In genomic region chr19:55342423-55342822, GRCm38 (mm10) we compare ENCODE assay signal across 25 mouse cellular contexts. TPM values are rescaled to one million over a fixed set of nuclear protein-coding genes. Genes with fewer than 3 reads are reported as not detected.
DNase-seq lines count a peak whose midpoint lies in the region; ATAC-seq and TF ChIP-seq lines count a peak whose summit lies in the region.
"Had no signal": no experiment of that assay in that cellular context is flagged by ENCODE, and none has a peak within 500 bp of the region (broad histone marks: within the 10 kb centered on the region; RNA-seq: fewer than 3 reads in every experiment).

No protein-coding gene starts in this region.

- H3K27ac ChIP-seq in kidney, adult 2 months (ENCODE audit: insufficient read depth, low read depth, low read length) = no peak overlapping the region; the same call in 1 of the 2 replicates
- peak overlapping the region; percentile 55 for H3K27ac ChIP-seq in liver, postnatal 0 days (ENCODE audit: low read depth)
- H3K27ac ChIP-seq in liver, embryonic 11.5 days (ENCODE audit: low read depth, low read length) = no peak overlapping the region
- peak overlapping the region; percentile 19; the same call in 1 of the 2 replicates for H3K27ac ChIP-seq in small intestine, adult 2 months (ENCODE audit: insufficient read depth, low read depth, low read length)
- H3K27ac ChIP-seq: forebrain, embryonic 10.5 days; forebrain, embryonic 13.5 days; heart, adult 2 months; heart, embryonic 10.5 days; heart, embryonic 13.5 days; hindbrain, embryonic 12.5 days; hindbrain, embryonic 15.5 days had no signal

- 0 out of 2 replicates have a peak overlapping the region, but pooled peaks have one; percentile 4 for H3K4me2 ChIP-seq in liver, postnatal 0 days (ENCODE audit: low read depth, low read length)
- no peak overlapping the region for H3K4me2 ChIP-seq in liver, embryonic 11.5 days
- H3K4me2 ChIP-seq: forebrain, embryonic 13.5 days; heart, embryonic 13.5 days; hindbrain, embryonic 12.5 days; hindbrain, embryonic 15.5 days had no signal

- TF ChIP-seq CTCF in kidney, adult 2 months (conservative IDR thresholded peaks at IDR 0.05; ENCODE audit: insufficient read depth, insufficient read length, low read depth, low read length) = no peak
- no peak for TF ChIP-seq CTCF in liver, postnatal 0 days (IDR thresholded peaks at IDR 0.05; ENCODE audit: low read depth)
- TF ChIP-seq CTCF in small intestine, adult 2 months (IDR thresholded peaks at IDR 0.05; ENCODE audit: extremely low read depth, insufficient read length, insufficient replicate concordance, low read depth, low read length) = no peak

- peak; percentile 18 for DNase-seq in kidney, adult 2 months
- no peak for DNase-seq in kidney, postnatal 36 days
- DNase-seq in liver, postnatal 0 days = peak; percentile 22
- DNase-seq in liver, embryonic 11.5 days (ENCODE audit: low spot score) = no peak
- DNase-seq: adrenal gland, postnatal 10 days; adrenal gland, postnatal 36 days; B cell, adult 2 months; cerebellum, adult 18-20 months; cerebellum, adult 9-10 months; cerebellum, postnatal 14 days; gastrocnemius, postnatal 10 days; gastrocnemius, postnatal 36 days; heart, adult 2 months had no signal

- no peak for TF ChIP-seq POLR2A in kidney, adult 2 months (IDR thresholded peaks at IDR 0.05; ENCODE audit: low read depth, low read length)
- no peak for TF ChIP-seq POLR2A in small intestine, adult 2 months (IDR thresholded peaks at IDR 0.05; ENCODE audit: low read depth, low read length)

- WGBS in kidney, adult 2 months = 76% methylated on average over 7 of the region's 7 CpGs
- WGBS in liver, postnatal 0 days (ENCODE audit: insufficient replicate concordance) = 71% methylated on average over 7 of the region's 7 CpGs
- 93% methylated on average over 7 of the region's 7 CpGs for WGBS in liver, embryonic 11.5 days
- 24% methylated on average over 7 of the region's 7 CpGs for WGBS in small intestine, adult 2 months

- H3K4me3 ChIP-seq in kidney, adult 2 months (ENCODE audit: insufficient read depth, low read depth, low read length) = no peak overlapping the region
- H3K4me3 ChIP-seq in liver, postnatal 0 days (ENCODE audit: low read depth, low read length) = no peak overlapping the region
- H3K4me3 ChIP-seq in liver, embryonic 11.5 days (ENCODE audit: low read depth, low read length) = no peak overlapping the region
- no peak overlapping the region for H3K4me3 ChIP-seq in small intestine, adult 2 months (ENCODE audit: low read depth, low read length)
- H3K4me3 ChIP-seq: forebrain, embryonic 10.5 days; forebrain, embryonic 13.5 days; heart, adult 2 months; heart, embryonic 10.5 days; heart, embryonic 13.5 days; hindbrain, embryonic 12.5 days; hindbrain, embryonic 15.5 days had no signal

- peak overlapping the region; percentile 11; the same call in 1 of the 2 replicates for H3K9ac ChIP-seq in liver, postnatal 0 days (replicated peaks)
- no peak overlapping the region for H3K9ac ChIP-seq in liver, embryonic 11.5 days (ENCODE audit: low read depth, low read length)
- H3K9ac ChIP-seq: forebrain, embryonic 13.5 days; heart, embryonic 13.5 days; hindbrain, embryonic 12.5 days; hindbrain, embryonic 15.5 days had no signal

- TF ChIP-seq EP300 in liver, postnatal 0 days (IDR thresholded peaks at IDR 0.05; ENCODE audit: low read depth) = no peak

- no peaks in the 10 kb centered on the region for H3K9me3 ChIP-seq in liver, postnatal 0 days (ENCODE audit: low read length)
- H3K9me3 ChIP-seq in liver, embryonic 11.5 days (ENCODE audit: control insufficient read depth, low read length) = no peaks in the 10 kb centered on the region
- H3K9me3 ChIP-seq: forebrain, embryonic 10.5 days; forebrain, embryonic 13.5 days; G1E; heart, embryonic 10.5 days; heart, embryonic 13.5 days; hindbrain, embryonic 12.5 days; hindbrain, embryonic 15.5 days had no signal

- no peaks in the 10 kb centered on the region for H3K27me3 ChIP-seq in kidney, adult 2 months (replicated peaks; ENCODE audit: control insufficient read depth, insufficient read depth, low read length)
- H3K27me3 ChIP-seq in liver, postnatal 0 days (ENCODE audit: insufficient read depth, low read length) = no peaks in the 10 kb centered on the region
- H3K27me3 ChIP-seq in liver, embryonic 11.5 days (replicated peaks; ENCODE audit: control insufficient read depth, insufficient read depth, low read length) = no peaks in the 10 kb centered on the region
- no peaks in the 10 kb centered on the region for H3K27me3 ChIP-seq in small intestine, adult 2 months (ENCODE audit: control insufficient read depth, insufficient read depth, low read length)
- H3K27me3 ChIP-seq: CH12.LX; forebrain, embryonic 13.5 days; heart, embryonic 13.5 days; hindbrain, embryonic 12.5 days; hindbrain, embryonic 15.5 days; Patski had no signal

- ATAC-seq in liver, postnatal 0 days = peak; percentile 76
- ATAC-seq in liver, embryonic 11.5 days (replicated peaks; ENCODE audit: low FRiP score) = no peak
- no peak for ATAC-seq in megakaryocyte-erythroid progenitor cell, adult 5-6 weeks (replicated peaks; ENCODE audit: low FRiP score, low TSS enrichment, poor library complexity, severe bottlenecking)
- ATAC-seq: forebrain, embryonic 13.5 days; forebrain, embryonic 16.5 days; Patski had no signal

- H3K36me3 ChIP-seq in kidney, adult 2 months (ENCODE audit: control insufficient read depth, insufficient read depth, low read length) = no peaks in the 10 kb centered on the region
- no peaks in the 10 kb centered on the region for H3K36me3 ChIP-seq in liver, postnatal 0 days (replicated peaks; ENCODE audit: insufficient read depth, low read length)
- H3K36me3 ChIP-seq in liver, embryonic 11.5 days (ENCODE audit: control insufficient read depth, insufficient read depth, low read length) = peaks cover 5% of the 10 kb centered on the region; the same call in 1 of the 2 replicates
- peaks cover 4% of the 10 kb centered on the region; the same call in 1 of the 2 replicates for H3K36me3 ChIP-seq in small intestine, adult 2 months (ENCODE audit: control insufficient read depth, insufficient read depth, low read length)
- H3K36me3 ChIP-seq: heart, embryonic 10.5 days; hindbrain, embryonic 12.5 days; hindbrain, embryonic 15.5 days had no signal

- peaks cover 5% of the 10 kb centered on the region; the same call in 1 of the 2 replicates for H3K4me1 ChIP-seq in kidney, adult 2 months (ENCODE audit: control insufficient read depth, insufficient read depth, low read length)
- H3K4me1 ChIP-seq in liver, postnatal 0 days (ENCODE audit: insufficient read depth) = peaks cover 4% of the 10 kb centered on the region; the same call in 1 of the 2 replicates
- H3K4me1 ChIP-seq in liver, embryonic 11.5 days (replicated peaks; ENCODE audit: control insufficient read depth, insufficient read depth, low read length) = peaks cover 6% of the 10 kb centered on the region; the same call in 1 of the 2 replicates
- peaks cover 4% of the 10 kb centered on the region for H3K4me1 ChIP-seq in small intestine, adult 2 months (ENCODE audit: control insufficient read depth, insufficient read depth, insufficient read length, low read length)
- H3K4me1 ChIP-seq: forebrain, embryonic 10.5 days; forebrain, embryonic 13.5 days; heart, embryonic 10.5 days; hindbrain, embryonic 15.5 days had no signal

RNA-seq across cellular contexts. Expression of gene Vti1a, which starts 26.3 kb away (rescaled TPM):
- polyA plus RNA-seq in kidney, adult 2 months (2012; rRNA removed) = 15.7 and 15.9 TPM in 2 replicates
- 9.7 and 10.5 TPM in 2 replicates for polyA plus RNA-seq in liver, postnatal 0 days (2015; fragmentation: Nextera tagmentation; extraction: Ambion mirVana)
- 26.4 and 30.1 TPM in 2 replicates for polyA plus RNA-seq in liver, embryonic 11.5 days (2014; fragmentation: Nextera tagmentation; extraction: Ambion mirVana)
- polyA plus RNA-seq in small intestine, adult 2 months (2012; rRNA removed) = 3.6 and 8.1 TPM in 2 replicates
- 56.4 and 65.4 TPM in 2 replicates for total RNA-seq in megakaryocyte-erythroid progenitor cell, adult 5-6 weeks (2014; fragmentation: Nextera tagmentation)
- 39.6 and 54.3 TPM in 2 replicates for total RNA-seq in megakaryocyte-erythroid progenitor cell, adult 5-6 weeks (2017)

RNA-seq across cellular contexts. Expression of gene Zdhhc6, which starts 26.6 kb away (rescaled TPM):
- 22.5 and 29.1 TPM in 2 replicates for polyA plus RNA-seq in kidney, adult 2 months (2012; rRNA removed)
- 49.0 and 49.9 TPM in 2 replicates for polyA plus RNA-seq in liver, postnatal 0 days (2015; fragmentation: Nextera tagmentation; extraction: Ambion mirVana)
- 120 and 124 TPM in 2 replicates for polyA plus RNA-seq in liver, embryonic 11.5 days (2014; fragmentation: Nextera tagmentation; extraction: Ambion mirVana)
- 2.6 and 3.6 TPM in 2 replicates for polyA plus RNA-seq in small intestine, adult 2 months (2012; rRNA removed)
- total RNA-seq in megakaryocyte-erythroid progenitor cell, adult 5-6 weeks (2014; fragmentation: Nextera tagmentation) = 80.1 and 80.5 TPM in 2 replicates
- 66.1 and 68.1 TPM in 2 replicates for total RNA-seq in megakaryocyte-erythroid progenitor cell, adult 5-6 weeks (2017)

Comparison
In these comparisons a context has a peak if more than half of its experiments do, and no peak if none do; other contexts are left out.
1. DNase-seq: peak in kidney, adult 2 months (single experiment) and liver, postnatal 0 days (single experiment); none in kidney, postnatal 36 days (0 of 2) and liver, embryonic 11.5 days (single experiment).
2. H3K27ac ChIP-seq: peak in liver, postnatal 0 days (single experiment) and small intestine, adult 2 months (single experiment); none in kidney, adult 2 months (single experiment) and liver, embryonic 11.5 days (single experiment).